Mouse (Mus musculus): ENCODE measurements around the gene Trim17. TPM values are rescaled to one million over a fixed set of nuclear protein-coding genes. Genes with fewer than 3 reads are reported as not detected.

Trim17 gene
- polyA plus RNA-seq, 1 experiment from 2014 or later: 0.62 TPM

GRCm38 (mm10) chr11:58981541-58982447, 27.3 kb downstream of the Trim17 start:
- Histone ChIP-seq H3K4me3 (ENCODE audit: low read depth, low read length) (no peak overlapping the region), H3K9me3 (ENCODE audit: low read length) (no peaks in the 10 kb centered on the region), H3K27ac (ENCODE audit: low read length) (no peak overlapping the region), H3K36me3 (ENCODE audit: insufficient read depth, low read length) (peaks cover 25% of the 10 kb centered on the region; the same call in 1 of the 2 replicates), H3K9ac (replicated peaks; ENCODE audit: low read depth) (no peak overlapping the region), H3K4me2 (replicated peaks; ENCODE audit: low read depth, low read length) (no peak overlapping the region), H3K4me1 (ENCODE audit: insufficient read depth, low read depth, low read length) (peaks cover 22% of the 10 kb centered on the region), H3K27me3 (replicated peaks; ENCODE audit: insufficient read depth, low read length) (no peaks in the 10 kb centered on the region)
- 41% methylated on average over 12 of the region's 14 CpGs for WGBS
- no peak for ATAC-seq
- TF ChIP-seq CTCF (IDR thresholded peaks at IDR 0.05) (peak; percentile 70), EP300 (IDR thresholded peaks at IDR 0.05) (no peak)
- peak; percentile 77 for DNase-seq (ENCODE audit: low spot score)

DNA sequence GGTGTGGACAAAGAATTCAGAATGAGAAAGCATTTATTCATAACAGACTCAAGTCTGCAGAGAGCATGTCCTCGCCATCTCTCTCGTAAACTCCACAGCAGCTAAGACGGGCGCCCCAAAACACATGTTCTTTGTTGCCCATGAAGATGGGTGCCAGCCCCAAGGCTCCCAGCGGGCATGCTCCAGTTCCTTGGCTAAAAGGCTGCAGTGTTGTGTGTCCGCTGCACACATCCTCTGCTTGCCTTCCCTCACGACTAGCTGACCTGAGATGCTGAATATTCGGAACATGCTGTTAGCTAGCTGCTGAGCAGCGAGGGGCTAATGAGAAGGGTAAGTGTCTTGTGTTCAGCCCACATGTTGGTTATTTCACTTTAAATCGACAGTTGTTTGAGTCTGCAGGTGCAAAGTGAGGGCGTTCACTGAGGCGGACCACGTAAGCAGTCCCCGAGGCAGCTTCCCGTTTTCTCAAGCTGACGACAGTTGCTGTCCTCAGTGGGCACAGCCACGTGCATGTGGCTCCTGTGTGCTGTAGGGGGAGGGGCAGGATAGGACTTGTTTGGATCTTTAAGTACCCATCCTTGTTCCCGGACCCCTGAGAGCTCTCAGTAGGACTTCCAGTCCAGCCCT, 28.1 kb downstream of the Trim17 start:
- Histone ChIP-seq H3K4me1 (ENCODE audit: insufficient read depth, low read depth, low read length) (peaks cover 19% of the 10 kb centered on the region), H3K36me3 (ENCODE audit: insufficient read depth, low read length) (peaks cover 25% of the 10 kb centered on the region; the same call in 1 of the 2 replicates), H3K9ac (replicated peaks; ENCODE audit: low read depth) (no peak overlapping the region), H3K27ac (ENCODE audit: low read length) (no peak overlapping the region), H3K27me3 (replicated peaks; ENCODE audit: insufficient read depth, low read length) (no peaks in the 10 kb centered on the region), H3K4me3 (ENCODE audit: low read depth, low read length) (no peak overlapping the region), H3K4me2 (replicated peaks; ENCODE audit: low read depth, low read length) (no peak overlapping the region), H3K9me3 (ENCODE audit: low read length) (no peaks in the 10 kb centered on the region)
- ATAC-seq (no peak), DNase-seq (ENCODE audit: low spot score) (peak; percentile 28)
- TF ChIP-seq EP300 (IDR thresholded peaks at IDR 0.05) (no peak), CTCF (IDR thresholded peaks at IDR 0.05) (no peak)
- 89% methylated on average over 18 of the region's 18 CpGs for WGBS

GRCm38 (mm10) chr11:58983691-58984341, 29.3 kb downstream of the Trim17 start:
- H3K9ac ChIP-seq (replicated peaks; ENCODE audit: low read depth): no peak overlapping the region
- DNase-seq (ENCODE audit: low spot score): no peak
- 78% methylated on average over 6 of the region's 6 CpGs for WGBS
- TF ChIP-seq EP300 (IDR thresholded peaks at IDR 0.05) (no peak), CTCF (IDR thresholded peaks at IDR 0.05) (no peak)
- H3K36me3 ChIP-seq (ENCODE audit: insufficient read depth, low read length): peaks cover 25% of the 10 kb centered on the region; the same call in 1 of the 2 replicates
- H3K27me3 ChIP-seq (replicated peaks; ENCODE audit: insufficient read depth, low read length): no peaks in the 10 kb centered on the region
- no peak overlapping the region for H3K27ac ChIP-seq (ENCODE audit: low read length)
- H3K4me2 ChIP-seq (replicated peaks; ENCODE audit: low read depth, low read length): no peak overlapping the region
- no peak overlapping the region for H3K4me3 ChIP-seq (ENCODE audit: low read depth, low read length)
- no peaks in the 10 kb centered on the region for H3K9me3 ChIP-seq (ENCODE audit: low read length)
- peaks cover 18% of the 10 kb centered on the region for H3K4me1 ChIP-seq (ENCODE audit: insufficient read depth, low read depth, low read length)
- no peak for ATAC-seq

DNA sequence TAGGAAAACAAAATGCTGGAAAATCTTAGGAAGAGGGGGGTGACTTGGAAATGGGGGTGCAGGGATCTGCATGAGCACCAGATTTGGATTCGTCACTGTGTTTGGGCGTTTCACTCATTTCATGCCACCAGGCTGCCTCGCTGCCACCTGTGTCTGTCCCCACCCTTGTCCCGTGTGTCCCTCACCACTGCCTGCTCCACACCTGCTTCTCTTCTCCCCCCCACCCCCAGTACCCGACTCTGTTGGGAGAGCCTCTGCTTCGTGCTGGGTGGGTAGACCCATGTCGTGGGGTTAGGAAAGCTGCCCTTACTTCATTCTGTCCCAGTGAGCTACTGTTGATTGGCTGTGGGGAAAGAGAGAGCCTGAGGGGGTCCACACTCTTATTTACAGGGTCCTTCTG, 30.2 kb downstream of the Trim17 start:
- Histone ChIP-seq H3K36me3 (ENCODE audit: insufficient read depth, low read length) (peaks cover 25% of the 10 kb centered on the region; the same call in 1 of the 2 replicates), H3K4me2 (replicated peaks; ENCODE audit: low read depth, low read length) (no peak overlapping the region), H3K4me1 (ENCODE audit: insufficient read depth, low read depth, low read length) (peaks cover 10% of the 10 kb centered on the region; the same call in 1 of the 2 replicates), H3K9me3 (ENCODE audit: low read length) (no peaks in the 10 kb centered on the region), H3K4me3 (ENCODE audit: low read depth, low read length) (no peak overlapping the region), H3K9ac (replicated peaks; ENCODE audit: low read depth) (no peak overlapping the region), H3K27ac (ENCODE audit: low read length) (no peak overlapping the region), H3K27me3 (replicated peaks; ENCODE audit: insufficient read depth, low read length) (no peaks in the 10 kb centered on the region)
- TF ChIP-seq CTCF (IDR thresholded peaks at IDR 0.05) (no peak), EP300 (IDR thresholded peaks at IDR 0.05) (no peak)
- DNase-seq (ENCODE audit: low spot score) (no peak), ATAC-seq (no peak)
- 96% methylated on average over 7 of the region's 7 CpGs for WGBS

- no peak overlapping the region for H3K9ac ChIP-seq (replicated peaks; ENCODE audit: low read depth)
- no peak for ATAC-seq
- no peaks in the 10 kb centered on the region for H3K27me3 ChIP-seq (replicated peaks; ENCODE audit: insufficient read depth, low read length)
- no peak for DNase-seq (ENCODE audit: low spot score)
- H3K27ac ChIP-seq (ENCODE audit: low read length): no peak overlapping the region
- H3K9me3 ChIP-seq (ENCODE audit: low read length): no peaks in the 10 kb centered on the region
- TF ChIP-seq CTCF (IDR thresholded peaks at IDR 0.05) (no peak), EP300 (IDR thresholded peaks at IDR 0.05) (no peak)
- H3K4me1 ChIP-seq (ENCODE audit: insufficient read depth, low read depth, low read length): peaks cover 4% of the 10 kb centered on the region; the same call in 1 of the 2 replicates
- peaks cover 29% of the 10 kb centered on the region for H3K36me3 ChIP-seq (ENCODE audit: insufficient read depth, low read length)
- WGBS: 87% methylated on average over 3 of the region's 3 CpGs
- H3K4me2 ChIP-seq (replicated peaks; ENCODE audit: low read depth, low read length): no peak overlapping the region
- H3K4me3 ChIP-seq (ENCODE audit: low read depth, low read length): no peak overlapping the region
These were observed 30.9 kb downstream of the Trim17 start for GRCm38 (mm10) chr11:58985299-58985917.

All from lung, postnatal 0 days (tissue).